15 mouse cellular contexts compared by ENCODE assay signal in genomic region chr11:52369252-52370134, GRCm38 (mm10). TPM values are rescaled to one million over a fixed set of nuclear protein-coding genes. Genes with fewer than 3 reads are reported as not detected.
DNase-seq lines count a peak whose midpoint lies in the region; ATAC-seq and TF ChIP-seq lines count a peak whose summit lies in the region.
"Had no signal": no experiment of that assay in that cellular context is flagged by ENCODE, and none has a peak within 500 bp of the region (broad histone marks: within the 10 kb centered on the region; RNA-seq: fewer than 3 reads in every experiment).

No protein-coding gene starts in this region.

- 0 out of 2 replicates have a peak, but pooled peaks have one; percentile 1 for ATAC-seq in intestine, embryonic 15.5 days
- ATAC-seq in intestine, postnatal 0 days: no peak
- ATAC-seq: CD4-positive, CD25-positive, alpha-beta regulatory T cell, adult 4 months had no signal

- WGBS in intestine, embryonic 15.5 days: 68% methylated on average over 9 of the region's 9 CpGs
- WGBS in intestine, postnatal 0 days: 56% methylated on average over 9 of the region's 9 CpGs

- no peaks in the 10 kb centered on the region for H3K36me3 ChIP-seq in intestine, embryonic 15.5 days
- peaks cover 4% of the 10 kb centered on the region; the same call in 1 of the 2 replicates for H3K36me3 ChIP-seq in intestine, postnatal 0 days (ENCODE audit: control insufficient read depth, insufficient read depth)
- peaks cover 21% of the 10 kb centered on the region for H3K36me3 ChIP-seq in C2C12 (ENCODE audit: control insufficient read depth, insufficient read depth)

- intact Hi-C loops in gastrocnemius, adult 2 months (cut with DNase I): no loop called here

- H3K27me3 ChIP-seq in intestine, embryonic 15.5 days (replicated peaks): no peaks in the 10 kb centered on the region
- no peaks in the 10 kb centered on the region for H3K27me3 ChIP-seq in intestine, postnatal 0 days (replicated peaks; ENCODE audit: control insufficient read depth, insufficient read depth, low read length)
- no peaks in the 10 kb centered on the region for H3K27me3 ChIP-seq in C2C12 (ENCODE audit: control insufficient read depth, insufficient read depth, insufficient read length)
- H3K27me3 ChIP-seq: forebrain, embryonic 12.5 days; limb, embryonic 13.5 days had no signal

- peaks cover 100% of the 10 kb centered on the region for H3K79me2 ChIP-seq in C2C12 (ENCODE audit: control insufficient read depth, insufficient read depth)

- H3K4me3 ChIP-seq in gastrocnemius, adult 2 months: peak overlapping the region; percentile 26
- no peak overlapping the region for H3K4me3 ChIP-seq in intestine, embryonic 15.5 days (replicated peaks)
- no peak overlapping the region for H3K4me3 ChIP-seq in intestine, postnatal 0 days (ENCODE audit: low read depth, low read length)
- no peak overlapping the region for H3K4me3 ChIP-seq in C2C12 (ENCODE audit: insufficient read depth, poor library complexity, severe bottlenecking)
- H3K4me3 ChIP-seq: forebrain, embryonic 12.5 days; limb, embryonic 13.5 days had no signal

- H3ac ChIP-seq in C2C12 (ENCODE audit: control insufficient read depth, insufficient read length, low read depth): no peak overlapping the region

- H3K27ac ChIP-seq in gastrocnemius, adult 2 months: peak overlapping the region; percentile 99
- H3K27ac ChIP-seq in intestine, embryonic 15.5 days: peak overlapping the region; percentile 28; the same call in 1 of the 2 replicates
- no peak overlapping the region for H3K27ac ChIP-seq in intestine, postnatal 0 days (ENCODE audit: low read depth, low read length)

- DNase-seq in gastrocnemius, adult 2 months: peak; percentile 64
- no peak for DNase-seq in gastrocnemius, postnatal 10 days
- DNase-seq in brain, adult 2 months (ENCODE audit: low read depth, low spot score): peak; percentile 69
- DNase-seq in spleen, postnatal 10 days (ENCODE audit: low spot score in 2 of 2): no peak
- DNase-seq in ovary, postnatal 14 days (ENCODE audit: low spot score): no peak
- DNase-seq: adrenal gland, postnatal 25 days; kidney, adult 11 months; layer of hippocampus, adult 9-11 months had no signal

- no peak overlapping the region for H3K4me2 ChIP-seq in intestine, embryonic 15.5 days (replicated peaks)
- H3K4me2 ChIP-seq in intestine, postnatal 0 days (replicated peaks; ENCODE audit: low read depth): no peak overlapping the region
- H3K4me2 ChIP-seq: forebrain, embryonic 12.5 days; limb, embryonic 13.5 days; lung, embryonic 14.5 days had no signal

- H3K4me1 ChIP-seq in intestine, embryonic 15.5 days (replicated peaks): peaks cover 50% of the 10 kb centered on the region
- H3K4me1 ChIP-seq in intestine, postnatal 0 days (replicated peaks; ENCODE audit: control insufficient read depth, insufficient read depth, low read length): peaks cover 4% of the 10 kb centered on the region

- H3K9me3 ChIP-seq in intestine, embryonic 15.5 days: no peaks in the 10 kb centered on the region
- no peaks in the 10 kb centered on the region for H3K9me3 ChIP-seq in intestine, postnatal 0 days (ENCODE audit: control insufficient read depth)
- H3K9me3 ChIP-seq: forebrain, embryonic 12.5 days; limb, embryonic 13.5 days had no signal

- H3K9ac ChIP-seq in intestine, embryonic 15.5 days: no peak overlapping the region
- H3K9ac ChIP-seq in intestine, postnatal 0 days (ENCODE audit: low read depth, low read length): no peak overlapping the region
- H3K9ac ChIP-seq: forebrain, embryonic 12.5 days; limb, embryonic 13.5 days; lung, embryonic 14.5 days had no signal

- no peak for TF ChIP-seq CTCF in gastrocnemius, adult 2 months (IDR thresholded peaks at IDR 0.05)
- TF ChIP-seq CTCF in intestine, postnatal 0 days (IDR thresholded peaks at IDR 0.05; ENCODE audit: low read depth): no peak
- TF ChIP-seq CTCF in C2C12 (IDR thresholded peaks at IDR 0.05; ENCODE audit: control insufficient read depth, insufficient read depth, insufficient read length): no peak

- H3K79me3 ChIP-seq in C2C12 (ENCODE audit: low read depth): peaks cover 98% of the 10 kb centered on the region

TF ChIP-seq in C2C12, 6 proteins besides CTCF, POLR2A, EP300 and RAD21:
- TF ChIP-seq CEBPB (IDR thresholded peaks at IDR 0.05; ENCODE audit: low read depth) (no peak), MYOD1 (IDR thresholded peaks at IDR 0.05; ENCODE audit: control insufficient read depth, insufficient read length, low read depth) (peak; percentile 27), MAX (IDR thresholded peaks at IDR 0.05) (no peak)
TF ChIP-seq in C2C12: peak in this region for 1.

RNA-seq across cellular contexts. Expression of gene Vdac1, which starts 8.8 kb away (rescaled TPM):
- 1,000 to 10,000 TPM; 1,359 to 1,549 TPM for total RNA-seq in gastrocnemius, adult 2 months (2021)
- 1,000 to 10,000 TPM; 1,018 to 1,167 TPM for total RNA-seq in gastrocnemius, postnatal 10 days (2021)
- polyA plus RNA-seq in intestine, embryonic 15.5 days (2015; fragmentation: Nextera tagmentation; extraction: Ambion mirVana): 287 and 295 TPM in 2 replicates
- polyA plus RNA-seq in intestine, postnatal 0 days (2015; fragmentation: Nextera tagmentation; extraction: Ambion mirVana): 175 and 180 TPM in 2 replicates
- 296 TPM for polyA plus RNA-seq in C2C12 (2012; fragmentation: generic; extraction: Trizol)

RNA-seq across cellular contexts. Expression of gene 9530068E07Rik, which starts 26.7 kb away (rescaled TPM):
- total RNA-seq in gastrocnemius, adult 2 months (2021): 10 to 100 TPM; 41.5 to 48.5 TPM
- 10 to 100 TPM; 76.7 to 83.4 TPM for total RNA-seq in gastrocnemius, postnatal 10 days (2021)
- polyA plus RNA-seq in intestine, embryonic 15.5 days (2015; fragmentation: Nextera tagmentation; extraction: Ambion mirVana): 159 and 166 TPM in 2 replicates
- 89.2 and 92.0 TPM in 2 replicates for polyA plus RNA-seq in intestine, postnatal 0 days (2015; fragmentation: Nextera tagmentation; extraction: Ambion mirVana)
- polyA plus RNA-seq in C2C12 (2012; fragmentation: generic; extraction: Trizol): 111 TPM

Comparison
In these comparisons a context has a peak if more than half of its experiments do, and no peak if none do; other contexts are left out.
1. DNase-seq: peak in gastrocnemius, adult 2 months (single experiment) and brain, adult 2 months (single experiment); none in gastrocnemius, postnatal 10 days (single experiment), spleen, postnatal 10 days (0 of 2) and ovary, postnatal 14 days (single experiment).